Mouse (Mus musculus) gastrocnemius, postnatal 10 days (tissue): Measurements from ENCODE around the gene Bcl2l11. TPM values are rescaled to one million over a fixed set of nuclear protein-coding genes. Genes with fewer than 3 reads are reported as not detected.

ENCODE experiments used
- DNase-seq: peaks from one replicate; pipeline ENCODE4 v3.0.0; 2021; ENCODE audit warnings: mixed read lengths
- total RNA-seq, 2 experiments: library from RNA; stranded (reverse); gene quantifications; 2 replicates each; pipeline ENCODE4 v1.2.3; 2021

The Bcl2l11 gene
- total RNA-seq, 2 experiments from 2014 or later: 11.5 to 16.7 TPM

GRCm38 (mm10) chr2:128139781-128140180, 13.9 kb downstream of the Bcl2l11 start:
- DNase-seq: peak; percentile 31

GRCm38 (mm10) chr2:128140183-128140582, 14.3 kb downstream of the Bcl2l11 start:
- no peak for DNase-seq

- no peak for DNase-seq
These were observed 18.2 kb downstream of the Bcl2l11 start for GRCm38 (mm10) chr2:128143992-128144391.

- DNase-seq: no peak
These were observed 19.6 kb downstream of the Bcl2l11 start for GRCm38 (mm10) chr2:128145433-128145832.

GRCm38 (mm10) chr2:128149596-128149995, 23.8 kb downstream of the Bcl2l11 start:
- no peak for DNase-seq

- DNase-seq: no peak
These were observed 26.4 kb downstream of the Bcl2l11 start for GRCm38 (mm10) chr2:128152211-128152610.

- no peak for DNase-seq
These were observed 27.2 kb downstream of the Bcl2l11 start for GRCm38 (mm10) chr2:128152845-128153550.

GRCm38 (mm10) chr2:128153551-128153910, 27.7 kb downstream of the Bcl2l11 start:
- DNase-seq: no peak

GRCm38 (mm10) chr2:128155412-128156066, 29.7 kb downstream of the Bcl2l11 start:
- no peak for DNase-seq

- no peak for DNase-seq
These were observed 30.2 kb downstream of the Bcl2l11 start for GRCm38 (mm10) chr2:128156067-128156462.

GRCm38 (mm10) chr2:128156557-128157412, 30.9 kb downstream of the Bcl2l11 start:
- DNase-seq: no peak

GRCm38 (mm10) chr2:128158734-128159410, 33.0 kb downstream of the Bcl2l11 start:
- DNase-seq: no peak

GRCm38 (mm10) chr2:128159619-128160125, 33.8 kb downstream of the Bcl2l11 start:
- DNase-seq: no peak

GRCm38 (mm10) chr2:128163177-128163576, 37.3 kb downstream of the Bcl2l11 start:
- DNase-seq: no peak

GRCm38 (mm10) chr2:128166623-128167423, 41.0 kb downstream of the Bcl2l11 start:
- DNase-seq: no peak

GRCm38 (mm10) chr2:128167930-128168329, 42.1 kb downstream of the Bcl2l11 start:
- no peak for DNase-seq

- no peak for DNase-seq
These were observed 43.6 kb downstream of the Bcl2l11 start for GRCm38 (mm10) chr2:128169486-128169885.

GRCm38 (mm10) chr2:128169972-128170371, 44.1 kb downstream of the Bcl2l11 start:
- no peak for DNase-seq

- DNase-seq: no peak
These were observed 44.8 kb downstream of the Bcl2l11 start for GRCm38 (mm10) chr2:128170614-128171013.

- no peak for DNase-seq
These were observed 46.4 kb downstream of the Bcl2l11 start for GRCm38 (mm10) chr2:128172266-128172665.

- DNase-seq: no peak
These were observed 48.3 kb downstream of the Bcl2l11 start for GRCm38 (mm10) chr2:128174176-128174575.
